Mouse (Mus musculus) lung, postnatal 0 days (tissue): ENCODE results near the gene Rprd2.
A peak's percentile ranks its signal among the peaks of the same experiment; 100 is the strongest.

Source experiments
- CTCF ChIP-seq: IDR thresholded peaks from 2 replicates; pipeline ENCODE4 v1.5.1; 2016; ENCODE audit warnings: antibody characterized with exemption, mild to moderate bottlenecking
- EP300 ChIP-seq: IDR thresholded peaks from 2 replicates; pipeline ENCODE4 v1.6.1; 2016; ENCODE audit warnings: antibody characterized with exemption, mild to moderate bottlenecking, control low read depth

DNA sequence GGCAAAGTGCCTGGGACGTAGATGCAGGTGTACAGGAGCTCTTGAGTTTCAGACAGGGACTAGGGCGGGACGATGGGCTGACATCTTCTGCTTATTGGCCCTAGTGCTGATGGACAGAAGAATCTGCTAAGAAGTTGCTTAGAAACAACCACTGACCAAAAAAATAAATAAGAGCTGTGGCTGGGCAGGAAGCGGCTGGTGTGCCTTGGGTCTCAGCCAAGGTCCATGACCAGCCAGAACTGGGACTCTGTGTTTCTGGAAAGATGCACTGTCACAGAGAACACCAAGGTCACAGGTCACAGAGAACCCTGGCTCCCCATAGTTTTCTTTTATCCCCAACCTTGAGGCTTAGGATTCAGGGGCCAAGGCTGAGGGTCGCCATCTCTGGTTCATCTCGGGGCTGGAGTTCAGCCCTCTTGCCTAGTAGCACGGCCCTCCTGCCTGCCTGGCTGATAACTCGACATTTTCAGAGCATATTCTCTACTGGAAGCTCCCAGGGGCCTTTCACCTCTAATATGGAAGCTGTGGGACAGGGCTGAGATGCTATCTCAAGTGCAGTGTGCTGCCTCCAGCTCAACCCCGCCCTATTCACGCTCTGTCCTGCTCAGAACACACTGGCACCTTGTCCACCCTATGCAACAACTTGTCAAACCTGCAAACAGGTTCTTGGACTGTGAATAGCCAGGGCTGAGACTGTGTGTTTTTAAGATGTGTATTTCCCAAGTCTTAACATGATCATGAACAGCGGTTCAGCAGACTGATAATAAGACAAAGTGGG lies 85.7 kb downstream of the Rprd2 start:
- TF ChIP-seq CTCF (no peak), EP300 (peak; percentile 49; the same call in 1 of the 2 replicates)
